Mouse (Mus musculus): Measurements from ENCODE around the gene Fuca1.
"Not testable (repeated sequence)": the region's sequence is repeated elsewhere in the genome, so short reads cannot be mapped to it uniquely, and the experiment has no call there.

Gene Fuca1

GRCm38 (mm10) chr4:135953179-135953578 is 32.6 kb downstream of the Fuca1 start:
- no peak for DNase-seq (ENCODE audit: low read depth)

GRCm38 (mm10) chr4:135954241-135954640 is 33.7 kb downstream of the Fuca1 start:
- DNase-seq (ENCODE audit: low read depth), result peak; percentile 92

GRCm38 (mm10) chr4:135955886-135956285 is 35.4 kb downstream of the Fuca1 start:
- no peak for DNase-seq (ENCODE audit: low read depth)

GRCm38 (mm10) chr4:135958354-135958753 is 37.8 kb downstream of the Fuca1 start:
- no peak for DNase-seq (ENCODE audit: low read depth)

GRCm38 (mm10) chr4:135960717-135961116 is 40.2 kb downstream of the Fuca1 start:
- peak; percentile 93 for DNase-seq (ENCODE audit: low read depth)

GRCm38 (mm10) chr4:135961709-135962108 is 41.2 kb downstream of the Fuca1 start:
- no peak for DNase-seq (ENCODE audit: low read depth)

GRCm38 (mm10) chr4:135962198-135962597 is 41.7 kb downstream of the Fuca1 start:
- no peak for DNase-seq (ENCODE audit: low read depth)

- no peak for DNase-seq (ENCODE audit: low read depth)
Observed at GRCm38 (mm10) chr4:135962946-135963345, 42.4 kb downstream of the Fuca1 start.

- DNase-seq (ENCODE audit: low read depth), result peak; percentile 98
Observed at GRCm38 (mm10) chr4:135963457-135964193, 43.1 kb downstream of the Fuca1 start, which contains the start of gene Gale. TSS of gene Gale (plus strand) at chr4:135963727.

- peak; percentile 65 for DNase-seq (ENCODE audit: low read depth)
Observed at GRCm38 (mm10) chr4:135964426-135964825, 43.9 kb downstream of the Fuca1 start.

- DNase-seq (ENCODE audit: low read depth), result no peak
Observed at GRCm38 (mm10) chr4:135965113-135965512, 44.6 kb downstream of the Fuca1 start.

GRCm38 (mm10) chr4:135966283-135966682 is 45.7 kb downstream of the Fuca1 start:
- no peak for DNase-seq (ENCODE audit: low read depth)

- no peak for DNase-seq (ENCODE audit: low read depth)
Observed at GRCm38 (mm10) chr4:135967086-135967760, 46.7 kb downstream of the Fuca1 start.

- no peak for DNase-seq (ENCODE audit: low read depth)
Observed at GRCm38 (mm10) chr4:135968271-135968869, 47.8 kb downstream of the Fuca1 start.

GRCm38 (mm10) chr4:135969070-135969750 is 48.7 kb downstream of the Fuca1 start:
- no peak for DNase-seq (ENCODE audit: low read depth)

- DNase-seq (ENCODE audit: low read depth), result no peak
Observed at GRCm38 (mm10) chr4:135970585-135970984, 50.0 kb downstream of the Fuca1 start.

GRCm38 (mm10) chr4:135971805-135972555 is 51.4 kb downstream of the Fuca1 start:
- peak; percentile 68 for DNase-seq (ENCODE audit: low read depth)

GRCm38 (mm10) chr4:135972556-135972906 is 52.0 kb downstream of the Fuca1 start, which contains the start of gene Lypla2:
TSS of gene Lypla2 (minus strand) at chr4:135972626.
- DNase-seq (ENCODE audit: low read depth), result peak; percentile 85

GRCm38 (mm10) chr4:135972911-135973811 is 52.6 kb downstream of the Fuca1 start:
- peak; percentile 60 for DNase-seq (ENCODE audit: low read depth)

GRCm38 (mm10) chr4:135976146-135976545 is 55.6 kb downstream of the Fuca1 start:
- no peak for DNase-seq (ENCODE audit: low read depth)

GRCm38 (mm10) chr4:135980223-135980622 is 59.7 kb downstream of the Fuca1 start:
- not testable (repeated sequence) for DNase-seq (ENCODE audit: low read depth)
